Mouse (Mus musculus) liver (tissue): ENCODE measurements around the gene Olfr1111.
"Not testable (repeated sequence)": the region's sequence is repeated elsewhere in the genome, so short reads cannot be mapped to it uniquely, and the experiment has no call there.

ENCODE experiments used
- DNase-seq: peaks from one replicate; pipeline ENCODE4 v3.0.0-alpha.2; 2020; ENCODE audit warnings: mixed read lengths

Olfr1111 gene

DNA sequence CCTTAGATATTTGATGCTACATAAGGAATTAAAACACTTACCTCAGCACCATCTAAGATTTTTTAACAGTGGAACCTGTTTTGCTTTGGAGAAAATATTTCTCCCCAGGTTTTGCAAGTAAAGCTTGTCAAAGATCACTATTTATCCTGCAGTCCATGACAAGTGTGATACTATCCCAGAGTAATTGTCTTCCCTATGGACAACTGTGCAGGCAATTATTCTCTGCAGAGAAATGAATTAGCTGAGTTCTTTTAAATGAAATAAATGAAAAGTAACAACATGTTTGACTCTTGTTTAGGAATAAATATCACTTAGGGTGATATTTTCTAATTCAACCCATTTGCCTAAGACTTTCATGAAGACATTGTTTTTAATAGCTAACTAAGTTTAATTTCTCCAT is at the start of gene Olfr1111:
Olfr1111 (minus strand) TSS at position 101 of the 400 bp plus-strand sequence.
- DNase-seq, result no peak

DNA sequence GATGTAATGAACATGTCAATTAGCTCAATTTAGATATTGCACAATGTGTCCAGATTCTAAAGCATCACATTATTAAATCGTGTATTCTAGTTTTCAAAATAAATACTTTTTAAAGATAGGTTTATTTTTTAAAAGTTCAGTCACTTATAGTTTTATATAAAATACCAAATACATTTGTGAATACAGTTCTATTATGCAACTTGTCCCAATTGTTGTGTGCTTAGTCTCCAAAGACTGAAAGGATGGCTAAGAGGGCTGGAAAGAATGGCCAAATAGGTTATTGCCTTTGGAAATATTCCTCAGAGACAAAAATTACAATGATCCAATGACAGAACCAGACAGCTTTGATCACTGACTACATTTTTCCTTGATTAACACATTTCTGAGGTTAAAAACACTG is 35.1 kb upstream of the Olfr1111 start, which contains the start of gene Olfr1112:
Olfr1112 (plus strand) TSS at position 301 of the 400 bp plus-strand sequence.
- DNase-seq, result no peak

DNA sequence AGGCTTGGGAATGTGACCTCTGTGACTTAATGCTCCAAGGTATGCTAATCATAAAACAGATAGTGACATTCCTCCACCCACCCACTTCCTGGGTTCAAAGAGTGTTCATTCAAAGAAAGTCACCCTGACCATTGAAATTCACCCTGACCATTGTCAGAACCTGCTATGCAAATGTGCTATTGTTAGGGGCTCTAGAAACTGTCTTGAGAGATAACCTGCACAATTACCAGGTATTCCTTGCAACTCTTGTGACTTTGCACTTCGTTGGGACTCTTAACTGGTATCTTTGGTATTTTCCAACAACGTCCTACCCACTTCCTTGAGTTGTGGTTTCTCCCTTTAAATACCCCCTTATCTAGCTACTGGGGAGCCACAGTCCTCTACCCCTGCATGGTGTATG is 15.3 kb upstream of the Olfr1111 start:
- DNase-seq, result not testable (repeated sequence)

DNA sequence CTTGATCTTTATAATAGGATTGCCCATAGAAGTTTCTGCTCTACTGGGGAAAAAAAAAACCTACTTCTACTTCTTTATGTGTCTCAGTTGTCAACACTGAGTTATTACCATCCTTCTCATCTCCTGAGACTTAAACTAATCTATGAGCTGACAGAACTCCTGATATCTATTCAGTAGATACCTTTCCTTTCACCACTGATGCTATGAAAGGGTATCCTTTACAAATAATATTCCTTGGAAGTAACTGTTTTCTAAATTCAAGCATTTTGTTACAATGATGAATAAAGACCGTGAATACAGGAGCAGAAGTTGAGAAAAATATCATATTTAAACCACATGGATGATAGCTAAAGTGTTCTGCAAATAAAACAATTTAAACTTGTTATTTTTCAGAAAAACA is 12.2 kb downstream of the Olfr1111 start, which contains the start of gene Olfr1110:
Olfr1110 (minus strand) TSS at position 101 of the 400 bp plus-strand sequence.
- no peak for DNase-seq

DNA sequence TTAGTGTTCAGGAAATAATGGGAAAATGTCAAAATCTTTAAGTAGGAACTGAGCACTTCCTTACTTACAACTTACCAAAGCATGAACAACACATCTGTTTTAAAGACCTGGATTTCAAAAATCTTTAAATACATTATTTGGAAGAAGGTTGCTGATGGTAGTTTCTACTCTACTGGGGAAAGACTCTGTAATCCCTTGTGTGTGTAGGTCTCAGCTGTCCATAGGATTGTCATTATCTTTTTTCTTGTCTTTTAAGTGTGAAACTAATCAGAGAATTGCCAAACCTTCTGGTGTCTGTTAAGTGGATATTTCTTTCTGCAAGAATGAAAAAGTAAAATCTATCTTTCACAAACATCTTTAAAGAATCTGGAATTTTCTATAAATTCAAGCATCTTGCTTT is 38.0 kb downstream of the Olfr1111 start, which contains the start of gene Olfr259:
Olfr259 (minus strand) TSS at position 101 of the 400 bp plus-strand sequence.
- no peak for DNase-seq
